Mouse (Mus musculus): ENCODE measurements around the gene Speer4f2. TPM values are rescaled to one million over a fixed set of nuclear protein-coding genes. Genes with fewer than 3 reads are reported as not detected.
"Not testable (repeated sequence)": the region's sequence is repeated elsewhere in the genome, so short reads cannot be mapped to it uniquely, and the experiment has no call there.

The Speer4f2 gene
- polyA plus RNA-seq (2012; rRNA removed): not detected in 2 replicates

DNA sequence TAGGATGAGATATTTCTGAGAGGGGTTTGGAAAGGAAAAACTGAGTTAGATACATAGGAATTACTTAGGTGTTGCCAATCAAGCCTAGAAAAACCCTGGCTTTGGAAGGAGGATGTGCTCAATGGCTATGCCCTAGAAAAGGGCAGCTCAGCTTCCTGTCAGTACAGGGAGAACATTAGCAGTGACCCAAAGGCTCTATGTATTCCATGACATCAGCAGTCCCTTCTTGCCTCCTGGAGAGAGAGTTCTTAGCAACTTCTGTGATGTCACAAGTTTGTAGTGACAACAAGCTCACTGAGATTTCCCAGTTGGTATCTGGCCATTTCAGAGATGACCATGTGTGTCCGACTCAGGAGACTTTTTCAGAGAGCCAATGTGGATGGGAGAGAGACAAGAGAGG, at the start of gene Speer4f2:
Gene Speer4f2 (plus strand): TSS at position 301 of the 400 bp plus-strand sequence.
- not testable (repeated sequence) for DNase-seq (ENCODE audit: low read depth)

DNA sequence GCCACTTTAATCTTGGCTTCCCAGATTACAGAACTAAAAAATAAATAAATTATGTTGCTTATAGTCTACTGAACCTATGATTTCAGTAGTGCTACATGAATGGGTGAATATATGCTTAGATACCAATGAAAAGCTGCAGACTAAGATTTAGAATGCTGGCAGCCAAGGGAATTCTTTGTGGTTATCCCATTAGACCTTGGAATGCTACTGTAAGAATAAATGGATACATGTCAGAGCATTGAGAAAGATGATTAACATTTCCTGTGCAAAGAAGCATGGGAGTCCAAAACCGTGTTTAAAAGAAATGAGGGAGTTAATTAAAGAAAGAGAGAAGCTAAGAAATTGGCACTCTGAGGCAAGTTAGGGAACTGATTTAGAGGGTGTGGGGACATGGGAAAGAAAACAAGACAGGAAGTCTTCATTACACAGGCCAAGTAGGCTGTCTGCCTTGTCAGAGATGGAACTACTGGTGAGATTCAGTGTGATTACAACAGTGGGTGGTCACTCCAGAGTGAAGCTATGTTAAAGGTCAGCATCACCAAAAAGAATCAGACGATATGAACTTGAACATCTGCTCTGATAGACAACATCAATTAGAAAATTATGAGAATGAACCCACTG, 43.9 kb upstream of the Speer4f2 start:
- DNase-seq (ENCODE audit: low read depth): no peak

- DNase-seq (ENCODE audit: low read depth): no peak
These were observed 38.1 kb upstream of the Speer4f2 start for GRCm38 (mm10) chr5:17334836-17335235.

DNA sequence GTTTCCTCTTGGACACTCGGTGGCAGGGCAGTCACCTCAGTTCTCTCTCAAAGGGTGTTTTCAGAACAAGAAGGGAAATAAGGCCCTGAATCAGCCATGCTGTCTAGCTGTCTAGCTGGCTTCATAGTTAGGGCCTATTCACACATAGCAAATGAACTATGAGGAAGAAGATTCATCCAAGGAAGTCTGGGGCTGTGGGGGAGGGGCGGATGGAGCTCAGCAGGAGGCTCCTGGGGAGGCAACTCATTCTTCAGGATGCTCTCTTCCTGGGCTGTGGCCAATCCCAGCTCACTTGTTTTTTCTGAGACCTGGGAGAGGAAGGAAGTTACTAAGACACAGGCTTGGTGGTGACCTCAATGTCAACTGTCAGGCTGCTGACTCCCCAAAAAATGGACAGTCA, 27.2 kb upstream of the Speer4f2 start:
- DNase-seq (ENCODE audit: low read depth): not testable (repeated sequence)

DNA sequence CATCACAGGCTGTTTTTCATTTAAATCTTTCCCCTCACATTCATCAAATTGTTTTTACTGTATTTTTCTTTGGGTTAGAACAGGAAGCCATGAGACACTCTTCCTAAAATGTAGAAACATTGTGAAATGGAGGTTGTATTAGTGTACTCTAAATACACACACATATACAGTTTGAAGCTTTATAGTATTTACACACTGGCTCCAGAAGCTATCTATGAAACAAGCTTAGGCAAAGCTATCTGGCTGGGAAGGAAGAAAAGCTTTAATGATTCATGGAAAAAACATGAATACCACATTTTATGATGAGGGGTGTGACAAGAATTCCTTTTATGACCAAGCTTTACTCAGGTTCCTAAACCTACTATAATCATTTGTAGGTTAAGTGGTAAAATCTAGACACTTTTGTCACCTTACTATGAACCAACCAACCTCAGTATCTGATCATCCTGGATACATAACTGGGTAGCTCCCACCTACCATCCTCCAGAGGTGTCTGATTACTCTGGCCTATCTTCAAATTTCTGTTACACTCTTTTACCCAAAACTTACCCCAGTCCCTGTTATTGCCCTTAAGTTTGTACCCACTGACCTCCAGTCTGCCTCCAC, 13.5 kb upstream of the Speer4f2 start:
- DNase-seq (ENCODE audit: low read depth): no peak

- no peak for DNase-seq (ENCODE audit: low read depth)
These were observed 16.9 kb downstream of the Speer4f2 start for GRCm38 (mm10) chr5:17389926-17390325.

- no peak for DNase-seq (ENCODE audit: low read depth)
These were observed 18.2 kb downstream of the Speer4f2 start for GRCm38 (mm10) chr5:17391207-17391606.

GRCm38 (mm10) chr5:17400571-17400970, 27.6 kb downstream of the Speer4f2 start:
- no peak for DNase-seq (ENCODE audit: low read depth)

- no peak for DNase-seq (ENCODE audit: low read depth)
These were observed 28.5 kb downstream of the Speer4f2 start for GRCm38 (mm10) chr5:17401206-17402077.

DNA sequence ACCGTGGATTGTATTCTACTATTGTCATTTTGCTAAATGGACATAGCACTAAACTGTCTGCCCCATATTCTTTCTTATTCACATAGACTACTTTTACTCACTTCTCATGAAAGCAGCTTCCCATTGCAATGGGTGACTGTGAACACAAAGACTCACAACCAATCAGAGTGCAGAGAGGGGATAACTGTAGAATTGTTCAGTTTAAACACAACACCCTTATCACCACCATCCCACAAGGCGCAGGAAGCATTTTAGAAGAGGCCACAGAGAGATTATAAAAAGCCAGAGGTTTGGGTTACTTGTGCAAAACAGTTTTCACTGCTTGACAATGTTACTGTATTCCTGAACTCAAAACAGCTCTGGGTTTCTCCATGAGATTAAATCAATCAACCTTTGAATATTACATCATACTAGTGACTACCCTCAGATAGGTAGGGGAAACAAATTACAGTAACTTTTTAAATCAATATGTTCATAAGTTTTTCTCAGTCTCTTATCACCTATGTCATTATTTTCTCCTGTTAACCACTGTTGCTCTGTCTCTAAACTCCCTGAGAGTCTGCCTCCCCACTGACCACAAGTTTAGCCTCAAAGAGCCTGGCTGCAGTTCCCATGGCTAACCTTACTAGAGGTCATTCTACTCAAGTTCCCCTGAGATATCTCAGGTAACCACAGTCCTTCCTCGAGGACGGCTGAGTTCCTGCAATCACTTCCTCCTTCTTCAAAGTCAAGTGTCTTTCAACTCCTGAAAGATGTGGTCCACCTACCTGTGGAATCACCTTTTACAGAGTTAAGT, 29.5 kb downstream of the Speer4f2 start:
- no peak for DNase-seq (ENCODE audit: low read depth)

GRCm38 (mm10) chr5:17403584-17403983, 30.6 kb downstream of the Speer4f2 start:
- DNase-seq (ENCODE audit: low read depth): no peak

GRCm38 (mm10) chr5:17408924-17409660, 36.1 kb downstream of the Speer4f2 start:
- no peak for DNase-seq (ENCODE audit: low read depth)

DNA sequence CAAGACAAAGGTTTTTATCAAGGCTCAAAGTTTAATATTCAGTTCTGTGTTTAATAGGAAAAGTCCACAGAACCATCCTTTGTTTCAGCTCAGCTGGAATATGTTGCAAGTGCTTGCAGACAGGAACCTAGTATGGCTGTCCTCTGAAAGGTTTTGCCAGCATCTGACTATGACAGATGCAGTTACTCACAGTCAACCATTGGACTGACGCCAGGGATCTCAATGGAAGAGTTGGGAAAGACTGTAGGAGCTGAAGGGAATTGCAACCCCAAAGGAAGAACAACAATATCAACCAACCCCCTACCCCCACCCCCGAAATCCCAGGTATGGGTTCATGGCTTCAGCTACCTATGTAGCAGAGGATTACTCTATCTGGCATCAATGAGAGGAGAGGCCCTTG, 44.2 kb downstream of the Speer4f2 start:
- no peak for DNase-seq (ENCODE audit: low read depth)

DNA sequence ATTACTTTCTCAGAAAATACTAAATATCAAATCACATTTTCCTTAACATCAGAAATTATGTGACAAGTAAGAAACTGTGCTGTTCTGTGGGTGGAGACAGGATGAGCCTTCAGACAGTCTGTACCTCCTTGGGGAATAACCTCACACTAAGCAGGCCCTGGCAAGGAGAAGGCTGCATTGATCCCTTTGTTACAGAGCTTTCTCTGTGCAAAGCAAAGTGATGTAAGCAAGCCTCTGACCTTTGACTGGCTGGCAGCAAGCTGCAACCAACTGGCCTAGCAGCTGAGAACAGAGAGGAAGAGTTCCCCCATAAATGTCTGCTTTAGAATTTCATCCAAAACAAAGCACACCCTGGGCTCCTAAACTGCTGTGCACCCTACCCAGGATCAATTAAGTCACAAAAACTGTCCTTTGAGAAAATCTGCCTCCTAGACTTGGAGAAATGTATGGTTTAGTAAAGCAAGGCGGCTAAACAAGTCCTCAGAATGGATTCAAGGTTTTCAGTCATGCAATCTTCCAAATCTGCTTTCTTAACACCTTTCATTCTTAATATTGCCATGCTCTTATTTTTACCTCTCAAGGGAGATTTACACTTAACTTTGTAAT, 46.3 kb downstream of the Speer4f2 start:
- DNase-seq (ENCODE audit: low read depth): peak; percentile 77

GRCm38 (mm10) chr5:17419921-17420320, 46.9 kb downstream of the Speer4f2 start:
- DNase-seq (ENCODE audit: low read depth): no peak

DNA sequence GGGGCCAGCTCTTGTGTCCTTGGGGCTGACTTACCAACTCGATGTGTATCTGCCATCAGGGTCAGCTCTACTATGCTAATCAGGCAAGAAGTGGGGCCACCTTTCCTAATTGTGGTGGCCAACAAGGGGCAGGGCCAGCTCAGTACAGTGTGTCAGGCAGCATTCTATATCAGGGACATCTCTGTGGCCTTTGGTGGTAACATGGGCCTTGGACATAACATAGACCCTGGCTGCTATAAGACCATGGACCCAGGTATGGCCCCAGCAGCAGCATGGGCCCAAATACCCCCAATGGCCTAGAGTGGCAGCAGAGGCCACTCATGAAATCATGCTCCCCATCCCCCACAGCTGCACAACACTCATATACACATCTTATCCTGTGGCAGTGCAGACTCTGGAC, 49.2 kb downstream of the Speer4f2 start:
- DNase-seq (ENCODE audit: low read depth): no peak

DNA sequence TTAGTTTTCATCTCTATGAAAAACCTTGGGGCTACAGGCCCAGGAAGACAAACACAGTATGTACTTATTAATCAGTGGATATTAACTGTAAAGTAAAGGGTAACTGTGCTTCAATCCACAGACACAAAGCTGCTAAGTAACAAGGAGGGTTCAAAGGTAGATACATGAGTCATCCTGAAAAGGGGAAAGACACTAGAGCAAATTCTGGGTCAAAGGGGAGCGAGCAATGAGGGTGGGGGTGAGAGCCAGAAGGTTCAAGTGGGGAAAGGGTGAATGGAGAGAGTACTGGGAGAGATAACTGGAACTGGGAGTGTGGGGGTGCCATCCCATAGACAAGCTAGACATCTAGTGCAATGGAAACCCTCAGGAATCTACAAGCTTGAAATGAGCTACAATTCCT, 54.0 kb downstream of the Speer4f2 start:
- DNase-seq (ENCODE audit: low read depth): no peak

Data from gonadal fat pad, adult 2 months (tissue).